Mouse (Mus musculus): ENCODE results near the gene Gm10295. TPM values are rescaled to one million over a fixed set of nuclear protein-coding genes. Genes with fewer than 3 reads are reported as not detected.
A peak's percentile ranks its signal among the peaks of the same experiment; 100 is the strongest.

The Gm10295 gene
- polyA plus RNA-seq, 1 experiment from 2014 or later: not detected

DNA sequence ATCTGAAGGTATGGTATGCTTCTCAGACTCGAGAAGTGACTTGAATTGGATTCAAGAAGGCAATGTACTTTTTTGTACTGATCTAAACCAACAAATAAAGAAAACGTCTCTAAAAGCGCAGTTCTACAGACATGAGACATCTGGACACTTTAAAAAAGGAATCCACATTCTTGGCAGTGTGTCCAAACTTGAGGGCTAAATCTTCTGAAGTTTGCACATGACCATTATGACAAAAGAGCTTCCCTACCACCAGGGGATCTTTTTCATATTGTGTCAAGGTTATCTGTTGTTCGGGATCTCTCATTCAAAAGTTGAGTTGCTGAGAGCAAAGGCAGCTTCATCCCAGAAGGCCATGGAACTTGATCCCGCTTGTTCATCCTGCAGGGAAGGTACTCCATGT is 40.0 kb upstream of the Gm10295 start:
- no peak for TF ChIP-seq CTCF (IDR thresholded peaks at IDR 0.05; ENCODE audit: low read depth)
- TF ChIP-seq EP300 (IDR thresholded peaks at IDR 0.05; ENCODE audit: low read depth): no peak
- Histone ChIP-seq H3K4me3 (ENCODE audit: low read depth, low read length) (no peak overlapping the region), H3K36me3 (replicated peaks; ENCODE audit: insufficient read depth, low read length) (no peaks in the 10 kb centered on the region), H3K9ac (replicated peaks) (no peak overlapping the region), H3K9me3 (ENCODE audit: low read length) (no peaks in the 10 kb centered on the region), H3K27me3 (ENCODE audit: insufficient read depth, low read length) (no peaks in the 10 kb centered on the region), H3K4me1 (ENCODE audit: insufficient read depth) (no peaks in the 10 kb centered on the region), H3K4me2 (ENCODE audit: low read depth, low read length) (no peak overlapping the region), H3K27ac (ENCODE audit: low read depth) (no peak overlapping the region)
- ATAC-seq (no peak), DNase-seq (no peak)
- 78% methylated on average over 5 of the region's 5 CpGs for WGBS (ENCODE audit: insufficient replicate concordance)

DNA sequence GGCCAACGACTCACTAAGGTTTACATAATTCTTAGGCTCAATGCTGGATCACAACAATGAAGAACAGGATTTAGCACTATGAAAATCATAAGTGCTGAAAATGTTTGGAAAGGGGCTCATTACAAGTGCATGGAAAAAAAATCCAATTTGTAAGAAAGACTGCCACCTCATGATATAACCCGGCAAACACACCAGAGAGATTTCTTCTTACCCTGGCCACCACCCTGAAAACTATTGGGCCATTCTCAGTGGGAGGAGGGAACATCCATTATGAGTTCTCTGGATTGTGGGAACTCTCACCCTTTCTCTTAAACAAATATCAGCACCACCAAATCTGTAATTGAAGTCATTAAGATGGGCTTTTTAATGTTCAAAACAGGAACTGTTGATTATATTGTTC is 39.0 kb upstream of the Gm10295 start:
- WGBS (ENCODE audit: insufficient replicate concordance): 60% methylated on average over 2 of the region's 2 CpGs

DNA sequence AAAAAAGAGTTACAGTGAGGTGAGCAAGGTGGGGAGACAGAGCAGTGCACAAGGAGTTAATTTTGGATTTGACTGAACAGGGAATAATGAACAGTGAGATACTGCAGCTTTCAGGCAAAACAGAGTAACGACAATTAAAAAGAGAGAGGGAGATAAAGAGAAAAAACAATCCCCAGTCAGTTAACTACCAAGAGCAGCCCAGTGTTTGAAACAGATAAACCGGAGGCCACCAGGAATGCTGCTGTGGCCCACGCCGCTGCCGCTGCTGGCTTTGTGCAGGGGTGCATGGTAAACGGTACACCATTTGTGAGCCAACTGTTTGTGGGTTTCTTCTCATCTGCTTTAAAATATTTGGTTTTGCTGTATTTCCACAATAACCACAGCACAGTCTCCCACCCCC is 34.8 kb upstream of the Gm10295 start:
- no peak overlapping the region for H3K4me2 ChIP-seq (ENCODE audit: low read depth, low read length)

More for the DNA sequence above, 39.0 kb upstream of the Gm10295 start:
- Histone ChIP-seq H3K9me3 (ENCODE audit: low read length) (no peaks in the 10 kb centered on the region), H3K4me3 (ENCODE audit: low read depth, low read length) (no peak overlapping the region), H3K27ac (ENCODE audit: low read depth) (no peak overlapping the region), H3K9ac (replicated peaks) (no peak overlapping the region), H3K27me3 (ENCODE audit: insufficient read depth, low read length) (no peaks in the 10 kb centered on the region), H3K4me2 (ENCODE audit: low read depth, low read length) (no peak overlapping the region), H3K36me3 (replicated peaks; ENCODE audit: insufficient read depth, low read length) (no peaks in the 10 kb centered on the region), H3K4me1 (ENCODE audit: insufficient read depth) (no peaks in the 10 kb centered on the region)
- TF ChIP-seq EP300 (IDR thresholded peaks at IDR 0.05; ENCODE audit: low read depth) (no peak), CTCF (IDR thresholded peaks at IDR 0.05; ENCODE audit: low read depth) (no peak)
- no peak for DNase-seq
- no peak for ATAC-seq

DNA sequence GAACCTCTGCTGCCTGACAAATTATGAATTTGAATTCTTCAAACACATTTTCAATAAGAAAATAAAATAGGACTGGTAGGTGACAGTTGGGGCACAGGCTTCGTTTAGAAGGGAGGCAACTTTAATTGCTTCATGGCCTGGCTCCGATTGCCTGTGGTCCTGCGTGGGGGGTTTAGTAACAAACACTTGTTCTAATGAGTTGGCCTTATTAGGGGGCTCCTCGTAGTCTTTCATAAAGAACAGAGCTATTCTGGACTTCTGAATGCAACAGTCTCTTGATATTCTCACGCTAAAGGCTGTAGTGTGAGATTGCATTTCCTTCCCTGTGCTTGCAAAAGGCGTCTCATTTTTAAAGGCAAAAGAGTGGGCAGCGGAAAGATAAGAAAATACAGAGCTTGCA is 33.6 kb upstream of the Gm10295 start:
- ATAC-seq (no peak), DNase-seq (no peak)
- Histone ChIP-seq H3K27me3 (ENCODE audit: insufficient read depth, low read length) (no peaks in the 10 kb centered on the region), H3K36me3 (replicated peaks; ENCODE audit: insufficient read depth, low read length) (no peaks in the 10 kb centered on the region), H3K9me3 (ENCODE audit: low read length) (no peaks in the 10 kb centered on the region), H3K9ac (replicated peaks) (no peak overlapping the region), H3K4me3 (ENCODE audit: low read depth, low read length) (no peak overlapping the region), H3K4me1 (ENCODE audit: insufficient read depth) (no peaks in the 10 kb centered on the region), H3K4me2 (ENCODE audit: low read depth, low read length) (no peak overlapping the region), H3K27ac (ENCODE audit: low read depth) (no peak overlapping the region)
- 58% methylated on average over 7 of the region's 7 CpGs for WGBS (ENCODE audit: insufficient replicate concordance)
- TF ChIP-seq EP300 (IDR thresholded peaks at IDR 0.05; ENCODE audit: low read depth): no peak

More for the DNA sequence above, 34.8 kb upstream of the Gm10295 start:
- no peaks in the 10 kb centered on the region for H3K4me1 ChIP-seq (ENCODE audit: insufficient read depth)
- H3K27me3 ChIP-seq (ENCODE audit: insufficient read depth, low read length): no peaks in the 10 kb centered on the region
- no peak overlapping the region for H3K4me3 ChIP-seq (ENCODE audit: low read depth, low read length)
- DNase-seq (no peak), ATAC-seq (peak; percentile 19; the same call in 1 of the 2 replicates)
- TF ChIP-seq EP300 (IDR thresholded peaks at IDR 0.05; ENCODE audit: low read depth) (peak; percentile 69; the same call in 1 of the 2 replicates), CTCF (IDR thresholded peaks at IDR 0.05; ENCODE audit: low read depth) (no peak)
- H3K27ac ChIP-seq (ENCODE audit: low read depth): no peak overlapping the region
- H3K9ac ChIP-seq (replicated peaks): no peak overlapping the region
- 24% methylated on average over 6 of the region's 6 CpGs for WGBS (ENCODE audit: insufficient replicate concordance)
- H3K9me3 ChIP-seq (ENCODE audit: low read length): no peaks in the 10 kb centered on the region
- no peaks in the 10 kb centered on the region for H3K36me3 ChIP-seq (replicated peaks; ENCODE audit: insufficient read depth, low read length)

DNA sequence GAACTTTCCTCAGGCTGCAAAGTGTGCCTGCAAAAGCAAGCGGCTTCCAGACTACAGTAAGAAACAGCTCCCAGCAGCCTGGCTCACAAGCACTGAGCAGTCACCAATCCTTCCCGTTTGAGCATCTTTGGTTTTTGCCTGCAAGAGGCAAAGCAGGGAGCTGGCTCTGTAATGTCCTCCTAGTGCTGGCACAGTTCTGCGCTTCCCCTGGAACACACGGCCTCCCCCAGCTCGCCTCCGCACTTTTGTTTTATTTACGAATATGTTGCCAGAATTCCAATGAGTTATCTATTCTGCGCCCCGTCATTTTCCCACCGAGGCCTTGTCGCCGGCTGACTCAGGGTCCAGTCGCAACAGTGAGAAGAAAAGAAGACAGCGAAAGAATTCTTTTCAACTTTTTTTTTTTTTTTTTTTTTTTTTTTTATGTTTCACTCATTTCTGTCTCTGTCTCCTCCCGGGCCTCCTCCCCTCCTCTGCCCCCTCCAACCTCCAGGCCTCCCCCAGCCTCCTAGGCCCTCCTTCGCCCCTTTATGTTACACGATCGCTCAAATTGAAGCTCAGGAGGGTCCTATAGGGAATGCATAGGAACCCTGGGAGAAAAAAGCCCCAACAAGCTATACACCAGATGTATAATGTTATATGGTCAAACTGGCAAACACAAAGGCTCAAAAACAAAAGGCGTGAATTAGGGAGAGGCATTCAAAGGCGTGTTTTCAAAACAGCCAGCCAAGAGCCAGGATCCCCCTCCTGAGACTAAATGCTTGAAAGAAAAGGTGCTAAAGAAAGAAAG is 32.3 kb upstream of the Gm10295 start:
- TF ChIP-seq CTCF (IDR thresholded peaks at IDR 0.05; ENCODE audit: low read depth) (no peak), EP300 (IDR thresholded peaks at IDR 0.05; ENCODE audit: low read depth) (no peak)
- Histone ChIP-seq H3K9ac (replicated peaks) (no peak overlapping the region), H3K4me1 (ENCODE audit: insufficient read depth) (no peaks in the 10 kb centered on the region), H3K36me3 (replicated peaks; ENCODE audit: insufficient read depth, low read length) (no peaks in the 10 kb centered on the region), H3K9me3 (ENCODE audit: low read length) (no peaks in the 10 kb centered on the region), H3K27me3 (ENCODE audit: insufficient read depth, low read length) (no peaks in the 10 kb centered on the region), H3K4me3 (ENCODE audit: low read depth, low read length) (no peak overlapping the region), H3K4me2 (ENCODE audit: low read depth, low read length) (no peak overlapping the region), H3K27ac (ENCODE audit: low read depth) (no peak overlapping the region; the same call in 1 of the 2 replicates)
- no peak for ATAC-seq
- DNase-seq: no peak
- 68% methylated on average over 20 of the region's 20 CpGs for WGBS (ENCODE audit: insufficient replicate concordance)

DNA sequence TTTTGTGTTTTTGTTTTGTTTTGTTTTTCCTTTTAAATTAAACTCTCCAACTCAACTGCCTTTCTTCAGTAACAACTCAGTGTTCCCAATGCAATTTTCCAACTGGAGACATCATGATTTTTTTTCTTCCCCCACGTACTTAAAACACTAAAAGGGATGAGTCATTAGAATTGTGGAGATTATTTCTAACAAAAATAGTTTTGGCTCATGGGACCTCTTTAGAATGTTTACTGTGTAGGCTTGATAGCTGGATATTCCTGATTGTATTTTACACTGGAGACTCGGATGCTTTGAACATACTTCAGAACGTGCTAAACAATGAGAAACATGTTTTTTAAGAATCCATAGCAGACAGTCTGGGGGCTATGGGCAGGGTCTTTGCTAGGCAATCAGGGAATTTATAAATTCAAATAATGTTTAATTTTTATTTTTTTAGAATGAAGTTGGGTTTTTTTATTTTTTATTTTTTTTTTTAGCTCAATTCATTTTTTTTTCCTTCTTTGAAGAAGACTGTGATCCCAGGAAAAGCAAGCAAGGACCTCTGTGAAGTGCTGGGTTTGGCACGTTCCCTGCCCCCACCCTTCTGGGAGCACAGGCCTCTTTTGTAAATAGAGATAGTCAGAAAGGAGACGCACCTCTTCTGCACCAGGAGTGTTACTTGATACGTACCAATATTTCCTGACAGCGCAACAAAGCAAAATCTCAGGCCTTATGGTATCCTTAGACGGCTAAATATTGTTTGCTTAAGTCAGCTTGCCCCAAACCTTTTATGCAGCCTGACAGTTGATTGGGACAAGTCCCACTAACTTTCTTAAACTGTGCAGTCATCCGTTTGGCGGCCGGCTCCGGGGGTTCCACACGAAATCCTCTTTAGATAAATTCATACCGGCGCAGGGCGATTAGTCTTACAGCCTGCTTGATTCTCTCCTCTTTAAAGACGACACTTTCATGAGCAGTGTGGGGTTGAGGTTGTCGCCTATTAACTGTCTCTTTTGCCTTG is 28.8 kb upstream of the Gm10295 start:
- no peak for ATAC-seq
- no peaks in the 10 kb centered on the region for H3K27me3 ChIP-seq (ENCODE audit: insufficient read depth, low read length)

More for the DNA sequence above, 28.8 kb upstream of the Gm10295 start:
- Histone ChIP-seq H3K4me1 (ENCODE audit: insufficient read depth) (no peaks in the 10 kb centered on the region), H3K27ac (ENCODE audit: low read depth) (no peak overlapping the region), H3K9ac (replicated peaks) (no peak overlapping the region), H3K9me3 (ENCODE audit: low read length) (no peaks in the 10 kb centered on the region), H3K4me2 (ENCODE audit: low read depth, low read length) (no peak overlapping the region), H3K36me3 (replicated peaks; ENCODE audit: insufficient read depth, low read length) (no peaks in the 10 kb centered on the region), H3K4me3 (ENCODE audit: low read depth, low read length) (no peak overlapping the region)
- no peak for DNase-seq
- WGBS (ENCODE audit: insufficient replicate concordance): 41% methylated on average over 18 of the region's 18 CpGs
- TF ChIP-seq CTCF (IDR thresholded peaks at IDR 0.05; ENCODE audit: low read depth) (no peak), EP300 (IDR thresholded peaks at IDR 0.05; ENCODE audit: low read depth) (no peak)
